Mouse (Mus musculus) myocyte (in vitro differentiated cells): Measurements from ENCODE around the gene Tlr6.

Experiments
- E2F4 ChIP-seq: IDR thresholded peaks from one replicate; pipeline ENCODE4 v1.6.1; 2011; ENCODE audit warnings: mild to moderate bottlenecking, control low read depth, moderate library complexity; ENCODE audit not compliant: insufficient read depth
- MAX ChIP-seq: IDR thresholded peaks from one replicate; pipeline ENCODE4 v1.6.1; 2011; ENCODE audit warnings: low read depth, mild to moderate bottlenecking, control low read depth
- MYOG ChIP-seq, 3 experiments: IDR thresholded peaks; one replicate each; pipeline ENCODE4 v1.6.1; 2011; ENCODE audit warnings: control low read depth in 2 of 3, low read depth in 2 of 3, mild to moderate bottlenecking in 2 of 3; ENCODE audit not compliant: insufficient read length in 2 of 3, control insufficient read depth in 1 of 3, insufficient read depth in 1 of 3
- POLR2A ChIP-seq: IDR thresholded peaks from one replicate; pipeline ENCODE4 v1.6.1; 2011; ENCODE audit warnings: low read depth, mild to moderate bottlenecking, control low read depth, moderate library complexity; ENCODE audit not compliant: insufficient read length
- TCF12 ChIP-seq: IDR thresholded peaks from one replicate; pipeline ENCODE4 v1.6.1; 2011; ENCODE audit warnings: mild to moderate bottlenecking, control low read depth; ENCODE audit not compliant: poor library complexity, insufficient read depth, severe bottlenecking

DNA sequence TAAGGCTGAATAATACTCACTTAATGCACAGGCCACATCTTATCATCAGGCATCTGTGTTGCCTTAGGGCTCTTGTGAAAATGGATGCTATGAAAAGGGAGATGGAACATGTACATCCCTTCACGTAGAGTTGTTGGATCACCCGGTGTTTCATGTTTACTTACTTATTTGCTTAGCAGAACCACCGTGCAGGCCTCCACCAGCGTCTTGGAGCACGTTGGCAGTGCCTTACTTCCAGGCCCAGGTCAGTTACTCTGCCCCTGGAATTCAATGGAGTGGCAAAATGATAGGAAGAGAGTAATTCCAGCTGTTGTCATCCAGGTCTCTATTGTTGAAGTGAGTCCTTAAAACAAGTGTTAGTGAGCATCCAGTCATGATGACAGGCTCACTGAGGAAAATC, 52.0 kb downstream of the Tlr6 start:
- TF ChIP-seq TCF12 (no peak), POLR2A (no peak), MYOG (IDR thresholded peaks at IDR 0.05; ENCODE audit: control insufficient read depth in 1 of 3, insufficient read depth in 1 of 3, insufficient read length in 2 of 3, low read depth in 2 of 3) (no peak), E2F4 (no peak), MAX (no peak)
